8 mouse cellular contexts compared by ENCODE assay signal in the genomic region with DNA sequence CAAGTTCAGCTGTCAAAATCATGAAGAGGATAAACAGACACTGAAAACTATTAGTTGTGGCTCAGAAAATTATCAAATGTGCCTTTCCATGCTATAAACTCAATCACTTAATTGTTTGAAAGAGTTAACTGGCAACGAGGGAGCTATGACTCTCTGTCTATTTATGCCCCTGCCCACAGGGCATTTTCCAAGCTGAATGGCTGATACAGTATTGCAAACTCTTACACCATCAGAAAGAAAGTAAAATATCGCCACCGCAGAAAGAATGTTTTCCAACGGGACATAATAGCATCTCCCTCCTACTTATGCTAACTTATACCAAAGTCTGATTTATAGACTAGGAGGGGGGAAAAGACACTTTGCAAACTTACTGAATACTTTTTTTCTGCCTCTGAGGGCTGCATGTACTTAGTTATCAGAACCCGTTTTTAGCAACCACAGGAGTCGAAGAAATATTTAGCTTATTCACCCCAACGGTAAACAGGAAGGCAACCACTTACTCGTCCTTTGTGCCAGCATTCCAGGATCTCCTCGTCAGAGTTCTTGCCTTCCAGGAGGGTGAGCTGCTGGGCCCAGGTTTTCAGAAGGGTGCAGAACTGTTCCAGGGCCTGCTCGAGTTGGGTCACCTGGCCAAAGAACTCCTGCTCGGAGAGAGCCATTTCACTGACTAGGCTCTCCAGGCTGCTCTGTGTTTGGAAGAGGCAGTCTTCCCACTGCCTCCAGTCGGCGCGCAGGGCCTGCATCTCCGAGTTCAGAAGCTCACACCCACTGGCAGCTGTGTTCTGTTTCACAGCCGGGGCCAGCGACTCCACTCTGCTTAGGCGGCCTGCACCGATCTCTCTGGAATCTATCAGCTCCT.
DNase-seq lines count a peak whose midpoint lies in the region; ATAC-seq lines count a peak whose summit lies in the region.

No protein-coding gene starts in this region.

- no peaks in the 10 kb centered on the region for H3K9me3 ChIP-seq in embryonic facial prominence, embryonic 13.5 days
- no peaks in the 10 kb centered on the region for H3K9me3 ChIP-seq in midbrain, embryonic 15.5 days

- peak; percentile 87 for ATAC-seq in embryonic facial prominence, embryonic 13.5 days (ENCODE audit: insufficient number of reproducible peaks, insufficient read depth, low FRiP score, low TSS enrichment, low read depth)
- peak; percentile 81 for ATAC-seq in midbrain, embryonic 15.5 days (replicated peaks)
- ATAC-seq in activated CD4-positive, CD25-positive, alpha-beta regulatory T cell, adult 4 months, result no peak

- H3K9ac ChIP-seq in embryonic facial prominence, embryonic 13.5 days, result peak overlapping the region; percentile 70
- no peak overlapping the region for H3K9ac ChIP-seq in midbrain, embryonic 15.5 days

- no peaks in the 10 kb centered on the region for H3K36me3 ChIP-seq in embryonic facial prominence, embryonic 13.5 days
- no peaks in the 10 kb centered on the region for H3K36me3 ChIP-seq in midbrain, embryonic 15.5 days (replicated peaks)

- intact Hi-C loops in left cerebral cortex, postnatal 25 days (cut with DNase I), result no loop called here

- H3K27me3 ChIP-seq in embryonic facial prominence, embryonic 13.5 days, result no peaks in the 10 kb centered on the region
- no peaks in the 10 kb centered on the region for H3K27me3 ChIP-seq in midbrain, embryonic 15.5 days (replicated peaks)

- H3K4me3 ChIP-seq in embryonic facial prominence, embryonic 13.5 days, result peak overlapping the region; percentile 41
- no peak overlapping the region for H3K4me3 ChIP-seq in midbrain, embryonic 15.5 days

- H3K4me1 ChIP-seq in embryonic facial prominence, embryonic 13.5 days, result peaks cover 18% of the 10 kb centered on the region
- no peaks in the 10 kb centered on the region for H3K4me1 ChIP-seq in midbrain, embryonic 15.5 days

- peak; percentile 92 for DNase-seq in NIH3T3 (ENCODE audit: low read depth)
- peak; percentile 98 for DNase-seq in heart, adult 11 months
- peak; percentile 52 for DNase-seq in kidney, adult 11 months
- DNase-seq in left cerebral cortex, postnatal 25 days (ENCODE audit: low spot score in 2 of 2), result peak; percentile 53 to 77
- peak; percentile 58 for DNase-seq in telencephalon, adult 2 months (ENCODE audit: low read depth, low spot score)

- peak overlapping the region; percentile 96 for H3K27ac ChIP-seq in embryonic facial prominence, embryonic 13.5 days
- H3K27ac ChIP-seq in midbrain, embryonic 15.5 days, result no peak overlapping the region

- WGBS in embryonic facial prominence, embryonic 13.5 days, result 14% methylated on average over 19 of the region's 19 CpGs
- WGBS in midbrain, embryonic 15.5 days, result 54% methylated on average over 19 of the region's 19 CpGs

- peak overlapping the region; percentile 57 for H3K4me2 ChIP-seq in embryonic facial prominence, embryonic 13.5 days
- H3K4me2 ChIP-seq in midbrain, embryonic 15.5 days, result no peak overlapping the region
